Mouse (Mus musculus) WW6 (cell line): ENCODE measurements around the gene Setd3.

Source experiments
- DNase-seq: peaks from one replicate; pipeline ENCODE4 v3.0.0-alpha.2; 2013; ENCODE audit warnings: low read depth, low spot score

Setd3 gene

DNA sequence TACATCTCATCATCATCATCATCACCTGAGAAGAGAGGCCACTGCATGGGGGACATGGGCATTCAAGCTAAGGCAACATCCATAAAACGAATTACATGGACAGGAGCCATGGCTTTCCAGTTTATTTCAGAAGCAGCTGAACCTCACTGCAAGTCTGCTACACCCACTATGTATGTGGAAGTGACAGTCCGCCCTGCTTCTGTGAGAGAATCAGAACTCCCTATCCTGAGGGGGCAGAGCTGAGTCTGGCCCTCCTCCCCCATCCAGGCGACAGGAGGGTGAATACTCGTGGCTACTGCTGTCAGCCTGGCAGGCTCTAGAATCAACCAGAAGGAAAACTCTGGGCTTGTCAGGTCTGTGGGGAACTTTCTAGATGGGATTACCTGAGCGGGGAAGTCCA is 106.2 kb downstream of the Setd3 start:
- no peak for DNase-seq

DNA sequence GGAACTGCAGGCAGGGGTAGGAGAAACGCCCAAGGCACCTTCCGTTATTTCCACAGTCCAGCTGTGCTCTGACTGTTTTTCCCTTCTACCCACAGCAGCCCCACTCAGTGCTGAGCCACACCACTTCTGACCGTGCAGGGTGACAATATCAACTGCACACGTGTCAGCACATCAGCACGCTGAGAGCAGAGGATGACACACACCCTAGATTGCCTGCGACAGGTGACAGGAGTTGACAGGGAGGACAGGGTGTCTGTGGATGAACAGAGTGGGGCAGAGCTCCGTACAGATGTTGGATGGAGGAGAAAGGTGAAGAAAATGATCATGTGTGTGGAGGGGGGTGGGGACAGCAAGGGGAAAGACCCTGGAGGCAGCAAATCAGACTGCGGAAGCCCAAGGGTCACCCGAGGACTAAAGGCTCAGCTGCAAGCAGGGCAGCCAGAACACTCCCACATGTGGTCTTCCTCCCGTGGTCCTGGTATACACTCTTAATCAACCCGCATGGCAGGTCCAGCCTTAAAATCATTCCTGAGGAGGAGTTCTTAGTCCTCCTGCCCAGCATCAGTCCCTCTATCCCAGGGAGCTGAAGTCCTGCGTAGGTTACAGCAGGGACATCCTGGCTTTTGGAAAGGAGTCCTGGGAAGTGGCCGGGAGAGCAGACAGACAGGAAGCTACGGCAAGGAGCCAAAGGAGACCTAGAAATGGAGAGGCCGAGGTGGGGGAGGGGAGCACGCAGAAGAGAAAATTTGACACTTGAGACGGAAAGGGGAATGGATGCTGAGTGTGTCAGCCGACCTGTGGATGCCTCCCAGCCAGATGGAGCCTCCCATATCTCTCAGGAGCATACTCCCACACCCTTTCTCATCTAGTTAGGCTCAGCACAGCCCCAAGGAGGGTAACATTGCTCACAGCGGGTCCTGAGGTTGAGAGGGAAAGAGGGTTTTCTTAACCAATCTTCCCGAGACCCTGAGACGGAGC is 108.1 kb downstream of the Setd3 start:
- DNase-seq = no peak

DNA sequence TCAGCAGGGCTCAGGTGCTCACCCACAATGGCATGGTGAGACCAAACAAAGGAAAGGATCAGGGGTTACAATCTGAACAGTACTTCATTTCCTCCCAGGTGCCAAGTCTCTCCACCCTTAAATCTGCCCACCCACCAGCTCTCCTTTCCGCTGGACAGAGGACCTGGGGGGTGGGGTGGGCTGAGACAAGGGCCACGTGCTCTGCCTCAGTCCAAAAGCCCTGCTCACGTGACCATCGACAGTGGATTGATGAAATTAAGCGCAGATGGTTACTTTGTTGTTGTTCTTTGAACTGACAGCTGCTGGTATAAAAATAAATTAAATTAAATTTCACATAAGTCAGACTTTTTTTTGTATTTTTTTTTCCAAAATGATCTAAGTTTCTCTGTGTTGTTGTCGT is 109.6 kb downstream of the Setd3 start:
- no peak for DNase-seq

DNA sequence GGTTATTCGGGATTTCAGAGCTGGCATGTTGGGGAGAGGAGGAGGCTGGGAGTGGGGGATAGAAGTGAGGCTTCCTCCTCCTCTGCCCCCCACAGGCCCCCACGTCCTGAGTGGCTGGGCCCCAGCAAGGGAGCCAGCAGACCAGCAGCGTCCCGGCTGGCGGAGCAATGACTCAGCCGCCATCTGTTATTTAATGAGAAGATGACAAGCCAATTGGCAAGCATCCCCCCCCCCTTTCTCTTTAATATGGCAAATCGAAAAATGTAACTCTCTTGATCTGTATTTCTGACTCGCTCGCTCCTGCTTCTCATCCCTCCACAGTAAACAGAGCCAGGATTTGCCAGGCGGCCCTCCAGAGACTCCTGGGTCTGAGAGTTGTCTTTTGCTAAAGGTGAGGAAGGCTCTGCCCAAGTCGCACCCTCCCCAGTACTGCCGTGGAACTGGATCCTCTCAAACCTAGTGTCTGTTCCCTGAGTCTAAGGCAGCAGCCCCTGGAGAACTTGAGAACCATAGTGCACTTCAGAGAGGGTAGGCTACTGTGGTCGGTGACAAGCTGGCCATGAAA is 111.2 kb downstream of the Setd3 start:
- no peak for DNase-seq

DNA sequence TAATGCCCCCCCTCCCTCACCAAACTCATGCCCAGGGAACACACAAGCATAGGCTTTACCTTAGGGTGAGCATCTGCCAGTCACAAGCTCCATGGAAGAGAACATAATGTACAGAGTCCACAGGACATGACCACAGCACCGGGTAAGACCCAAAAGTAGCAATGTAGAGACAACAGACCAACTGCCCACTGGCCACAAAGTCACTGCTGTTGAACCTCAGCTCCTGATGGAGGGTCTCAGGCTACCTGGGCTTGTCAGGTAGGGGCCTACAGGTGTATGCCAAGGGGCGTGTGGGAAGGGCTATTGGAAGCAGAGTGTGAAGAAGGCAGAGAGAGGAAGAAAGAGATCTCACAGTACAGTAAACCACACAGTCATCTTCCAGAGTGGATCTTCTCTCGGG is 111.9 kb downstream of the Setd3 start:
- DNase-seq = no peak

DNA sequence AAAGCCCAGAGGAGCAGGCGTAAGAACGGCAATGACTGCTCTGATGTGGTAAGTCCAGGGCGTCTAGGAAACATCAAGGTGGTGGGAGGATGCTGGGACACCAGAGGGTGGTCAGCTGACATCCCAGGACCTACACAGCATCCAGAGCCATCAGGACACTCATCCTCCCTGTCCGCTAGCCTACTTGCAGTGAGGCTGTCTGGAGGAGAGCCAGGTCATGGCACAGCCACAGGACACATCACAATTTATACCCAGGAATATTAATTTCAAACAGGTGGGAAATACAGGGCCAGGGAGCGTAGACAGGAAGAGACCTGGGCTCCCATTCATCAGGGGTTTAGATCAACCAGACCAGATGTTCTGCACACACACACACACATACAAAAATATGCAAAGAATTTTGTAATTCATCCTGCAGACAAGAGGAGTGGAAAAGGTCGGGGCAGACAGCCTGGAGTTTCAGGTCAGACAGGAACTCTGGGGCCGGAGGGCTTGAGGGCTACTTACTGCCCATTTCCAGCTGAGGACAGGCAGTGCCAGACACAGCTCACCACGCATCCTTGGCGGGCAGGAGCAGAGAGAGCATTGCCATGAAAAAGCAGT is 114.6 kb downstream of the Setd3 start:
- DNase-seq = no peak

DNA sequence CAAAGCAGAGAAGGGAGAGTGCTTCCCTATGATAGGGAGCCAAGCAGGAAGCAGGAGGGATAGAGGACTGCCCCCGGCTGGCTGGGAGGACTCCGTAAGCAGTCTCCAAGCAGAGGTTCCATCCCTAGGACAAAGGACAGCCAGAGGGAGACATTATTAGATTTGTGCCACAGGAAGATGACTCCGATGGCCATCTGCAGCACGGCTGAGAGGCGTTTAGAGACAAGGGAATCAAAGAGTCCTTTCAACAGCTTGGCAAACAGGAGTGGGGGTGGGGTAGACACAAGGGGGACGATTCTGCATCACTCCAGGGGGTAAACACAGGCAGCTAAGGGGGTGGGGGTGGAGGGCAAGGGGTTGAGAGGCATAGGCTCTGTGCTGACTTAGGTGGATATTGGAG is 115.1 kb downstream of the Setd3 start:
- DNase-seq = no peak

DNA sequence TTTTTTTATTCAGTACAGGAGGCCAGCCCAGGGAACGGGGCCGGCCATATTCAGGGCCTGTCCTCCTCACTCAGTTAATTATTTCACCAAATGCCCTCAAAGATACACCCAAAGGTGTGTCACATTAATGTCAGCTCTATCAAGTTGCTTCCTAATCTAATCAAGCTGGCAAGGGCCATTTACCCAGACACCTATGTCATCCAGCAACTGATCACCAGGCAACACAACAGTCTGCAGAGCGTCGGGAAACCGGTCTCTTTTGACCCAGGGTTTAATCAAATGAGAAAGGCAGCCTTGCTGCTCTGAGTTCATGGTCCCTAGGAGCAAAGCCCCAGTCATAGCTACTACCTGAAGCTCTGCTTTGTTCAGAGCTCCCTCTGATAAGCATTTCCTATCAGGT is 117.0 kb downstream of the Setd3 start:
- DNase-seq = no peak

DNA sequence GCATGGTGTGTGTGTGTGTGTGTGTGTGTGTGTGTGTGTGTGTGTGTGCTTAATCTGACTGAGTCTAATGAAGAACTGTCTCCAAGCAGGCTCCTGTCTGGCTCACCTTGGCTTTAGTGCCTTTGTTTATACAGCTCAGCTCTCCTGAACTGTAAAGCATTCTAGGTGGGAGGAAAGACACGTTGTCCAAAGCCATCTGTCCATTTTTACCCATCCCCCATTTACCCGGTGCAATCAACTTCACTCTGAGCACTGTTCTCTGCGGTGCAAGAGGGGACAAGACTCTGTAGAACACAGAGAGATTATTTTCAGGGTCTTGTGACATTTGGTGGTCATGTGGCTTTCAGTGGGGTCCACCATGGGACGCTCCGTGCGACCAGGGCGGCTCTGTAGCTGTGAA is 117.5 kb downstream of the Setd3 start:
- DNase-seq = no peak
